Mouse (Mus musculus): Measurements from ENCODE around the gene Tmem132c. TPM values are rescaled to one million over a fixed set of nuclear protein-coding genes. Genes with fewer than 3 reads are reported as not detected.

Gene Tmem132c
- polyA plus RNA-seq, 1 experiment from 2014 or later: 11.9 TPM

DNA sequence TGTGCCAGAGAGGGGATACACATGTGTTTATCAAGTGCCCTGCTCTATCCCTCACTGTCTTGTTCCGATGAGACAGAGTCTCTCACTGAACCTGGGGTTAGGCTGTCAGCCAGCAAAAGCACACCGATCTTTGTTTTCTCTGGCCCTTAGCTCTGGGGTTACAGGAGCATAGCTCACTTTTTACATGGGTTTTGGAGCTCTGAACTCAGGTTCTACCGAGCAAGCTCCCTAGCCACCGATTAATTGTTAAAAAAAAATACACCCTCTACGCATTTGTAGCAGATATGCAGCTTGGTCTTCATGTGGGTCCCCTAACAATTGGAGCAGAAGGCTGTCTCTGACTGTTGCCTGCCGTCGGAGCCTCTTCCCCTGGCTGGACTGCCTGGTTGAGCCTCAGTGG lies 50.0 kb downstream of the Tmem132c start:
- Histone ChIP-seq H3K4me3 (no peak overlapping the region), H3K36me3 (no peaks in the 10 kb centered on the region), H3K4me1 (peaks cover 7% of the 10 kb centered on the region; the same call in 1 of the 2 replicates), H3K27ac (no peak overlapping the region), H3K9me3 (no peaks in the 10 kb centered on the region), H3K27me3 (ENCODE audit: insufficient read depth, poor library complexity, severe bottlenecking) (no peaks in the 10 kb centered on the region)
- no peak for DNase-seq (ENCODE audit: low spot score)
- 78% methylated on average over 7 of the region's 7 CpGs for WGBS

- H3K27ac ChIP-seq: no peak overlapping the region
- WGBS: 84% methylated on average over 3 of the region's 3 CpGs
- DNase-seq (ENCODE audit: low spot score): no peak
- peaks cover 16% of the 10 kb centered on the region; the same call in 1 of the 2 replicates for H3K4me1 ChIP-seq
- H3K9me3 ChIP-seq: no peaks in the 10 kb centered on the region
- H3K27me3 ChIP-seq (ENCODE audit: insufficient read depth, poor library complexity, severe bottlenecking): no peaks in the 10 kb centered on the region
- H3K36me3 ChIP-seq: no peaks in the 10 kb centered on the region
- H3K4me3 ChIP-seq: no peak overlapping the region
These were observed 52.1 kb downstream of the Tmem132c start for GRCm38 (mm10) chr5:127293698-127294097.

DNA sequence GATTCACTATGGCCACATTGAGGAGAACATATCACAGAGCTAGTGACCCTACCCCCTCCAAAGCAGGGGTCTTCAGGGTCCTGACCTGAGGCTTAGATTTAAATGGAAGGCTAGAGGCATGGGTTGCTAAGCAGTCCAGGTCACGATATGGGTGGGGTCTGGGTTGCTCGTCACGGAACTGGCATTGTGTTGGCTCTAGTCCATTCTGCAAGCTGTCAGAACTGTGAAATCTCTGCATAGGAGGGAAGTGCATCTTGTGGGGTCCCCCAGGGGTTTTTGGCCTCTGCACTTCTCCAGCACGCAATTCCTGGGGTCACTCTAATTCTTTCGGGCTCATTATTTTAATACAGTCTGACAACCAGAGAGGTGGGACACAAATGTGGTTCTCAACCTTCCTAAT lies 55.9 kb downstream of the Tmem132c start:
- peaks cover 32% of the 10 kb centered on the region for H3K4me1 ChIP-seq
- H3K4me3 ChIP-seq: no peak overlapping the region
- no peaks in the 10 kb centered on the region for H3K9me3 ChIP-seq
- H3K27ac ChIP-seq: no peak overlapping the region
- H3K36me3 ChIP-seq: no peaks in the 10 kb centered on the region
- 72% methylated on average over 5 of the region's 5 CpGs for WGBS
- no peaks in the 10 kb centered on the region for H3K27me3 ChIP-seq (ENCODE audit: insufficient read depth, poor library complexity, severe bottlenecking)
- DNase-seq (ENCODE audit: low spot score): no peak

DNA sequence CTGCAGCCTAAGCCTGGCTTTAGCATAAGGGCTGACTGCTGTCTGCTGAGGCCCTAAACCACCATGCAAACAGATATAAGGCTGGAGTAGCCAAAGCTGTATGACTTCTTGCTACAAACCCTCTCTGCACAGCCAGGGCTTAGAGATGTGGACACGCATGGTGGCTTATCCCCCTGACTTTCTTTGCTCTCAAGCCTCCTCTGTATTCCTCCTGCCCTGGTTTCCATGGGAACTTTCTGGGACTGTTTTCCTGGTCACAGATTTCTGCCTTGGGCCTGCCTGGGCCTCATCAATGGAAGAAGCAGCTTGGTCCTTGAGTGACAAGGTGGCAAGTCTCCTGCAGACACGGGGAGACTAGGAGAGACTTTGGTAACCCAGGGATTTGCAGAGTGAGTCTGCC lies 56.5 kb downstream of the Tmem132c start:
- Histone ChIP-seq H3K4me1 (peaks cover 32% of the 10 kb centered on the region), H3K36me3 (no peaks in the 10 kb centered on the region), H3K4me3 (no peak overlapping the region), H3K27ac (no peak overlapping the region; the same call in 1 of the 2 replicates), H3K9me3 (no peaks in the 10 kb centered on the region), H3K27me3 (ENCODE audit: insufficient read depth, poor library complexity, severe bottlenecking) (no peaks in the 10 kb centered on the region)
- 41% methylated on average over 2 of the region's 2 CpGs for WGBS
- DNase-seq (ENCODE audit: low spot score): no peak

- no peak for DNase-seq (ENCODE audit: low spot score)
These were observed 57.4 kb downstream of the Tmem132c start for GRCm38 (mm10) chr5:127299010-127299409.

GRCm38 (mm10) chr5:127300597-127301254 lies 59.1 kb downstream of the Tmem132c start:
- no peaks in the 10 kb centered on the region for H3K9me3 ChIP-seq
- H3K27ac ChIP-seq: peak overlapping the region; percentile 4; the same call in 1 of the 2 replicates
- peaks cover 28% of the 10 kb centered on the region for H3K4me1 ChIP-seq
- 50% methylated on average over 8 of the region's 8 CpGs for WGBS
- H3K4me3 ChIP-seq: no peak overlapping the region
- H3K36me3 ChIP-seq: no peaks in the 10 kb centered on the region
- DNase-seq (ENCODE audit: low spot score): no peak
- H3K27me3 ChIP-seq (ENCODE audit: insufficient read depth, poor library complexity, severe bottlenecking): no peaks in the 10 kb centered on the region

More at GRCm38 (mm10) chr5:127299010-127299409, 57.4 kb downstream of the Tmem132c start:
- no peaks in the 10 kb centered on the region for H3K27me3 ChIP-seq (ENCODE audit: insufficient read depth, poor library complexity, severe bottlenecking)
- 12% methylated on average over 1 of the region's 1 CpGs for WGBS
- no peaks in the 10 kb centered on the region for H3K36me3 ChIP-seq
- H3K9me3 ChIP-seq: no peaks in the 10 kb centered on the region
- H3K27ac ChIP-seq: no peak overlapping the region
- peaks cover 32% of the 10 kb centered on the region for H3K4me1 ChIP-seq
- H3K4me3 ChIP-seq: no peak overlapping the region

GRCm38 (mm10) chr5:127305312-127305711 lies 63.7 kb downstream of the Tmem132c start:
- H3K27ac ChIP-seq: no peak overlapping the region
- H3K9me3 ChIP-seq: no peaks in the 10 kb centered on the region
- WGBS: 66% methylated on average over 5 of the region's 5 CpGs
- DNase-seq (ENCODE audit: low spot score): no peak
- H3K4me3 ChIP-seq: no peak overlapping the region
- H3K27me3 ChIP-seq (ENCODE audit: insufficient read depth, poor library complexity, severe bottlenecking): no peaks in the 10 kb centered on the region
- peaks cover 12% of the 10 kb centered on the region for H3K4me1 ChIP-seq
- H3K36me3 ChIP-seq: no peaks in the 10 kb centered on the region

DNA sequence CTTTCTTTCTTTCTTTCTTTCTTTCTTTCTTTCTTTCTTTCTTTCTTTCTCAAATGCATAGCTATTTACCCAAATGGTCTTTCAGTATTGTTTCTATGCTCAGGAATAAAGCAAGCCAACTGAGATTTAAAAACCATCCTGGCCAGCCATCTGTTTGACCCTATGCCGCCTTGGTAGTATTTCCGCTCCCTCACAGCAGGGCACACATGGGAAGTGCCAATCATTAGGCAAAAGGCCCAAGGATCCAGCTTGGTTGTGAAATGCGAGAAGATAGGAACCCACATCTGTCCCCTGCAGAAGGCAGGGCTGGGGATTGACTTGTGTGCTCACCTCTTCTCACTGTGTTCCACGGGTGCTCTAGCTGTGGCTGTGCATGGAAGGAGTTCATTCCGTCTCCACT lies 64.1 kb downstream of the Tmem132c start:
- Histone ChIP-seq H3K27ac (no peak overlapping the region), H3K4me1 (peaks cover 12% of the 10 kb centered on the region), H3K27me3 (ENCODE audit: insufficient read depth, poor library complexity, severe bottlenecking) (no peaks in the 10 kb centered on the region), H3K9me3 (no peaks in the 10 kb centered on the region), H3K4me3 (no peak overlapping the region), H3K36me3 (no peaks in the 10 kb centered on the region)
- WGBS: 45% methylated on average over 5 of the region's 5 CpGs
- DNase-seq (ENCODE audit: low spot score): no peak

DNA sequence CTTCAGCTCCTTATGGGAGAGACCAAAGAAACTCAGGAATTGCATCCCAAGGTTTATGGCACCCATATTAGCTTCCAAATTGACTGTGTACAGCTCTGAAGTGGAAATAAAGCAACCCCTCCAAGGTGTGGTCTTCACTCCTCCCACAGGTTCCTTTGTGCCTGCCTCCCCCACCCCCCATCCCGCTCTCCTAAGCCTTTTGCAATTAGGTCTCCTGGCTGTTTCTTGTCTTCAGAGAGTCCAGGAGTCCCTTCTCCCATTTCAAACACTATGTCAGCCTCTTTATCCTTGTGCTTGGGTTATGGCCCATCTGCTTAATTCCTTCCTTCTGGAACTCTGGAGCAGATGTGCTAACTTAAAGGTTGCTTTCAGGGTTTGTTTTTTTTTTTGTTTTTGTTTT lies 65.1 kb downstream of the Tmem132c start:
- Histone ChIP-seq H3K27me3 (ENCODE audit: insufficient read depth, poor library complexity, severe bottlenecking) (no peaks in the 10 kb centered on the region), H3K4me3 (no peak overlapping the region), H3K9me3 (no peaks in the 10 kb centered on the region), H3K4me1 (peaks cover 14% of the 10 kb centered on the region), H3K36me3 (no peaks in the 10 kb centered on the region), H3K27ac (no peak overlapping the region)
- WGBS: 21% methylated on average over 1 of the region's 1 CpGs
- no peak for DNase-seq (ENCODE audit: low spot score)

DNA sequence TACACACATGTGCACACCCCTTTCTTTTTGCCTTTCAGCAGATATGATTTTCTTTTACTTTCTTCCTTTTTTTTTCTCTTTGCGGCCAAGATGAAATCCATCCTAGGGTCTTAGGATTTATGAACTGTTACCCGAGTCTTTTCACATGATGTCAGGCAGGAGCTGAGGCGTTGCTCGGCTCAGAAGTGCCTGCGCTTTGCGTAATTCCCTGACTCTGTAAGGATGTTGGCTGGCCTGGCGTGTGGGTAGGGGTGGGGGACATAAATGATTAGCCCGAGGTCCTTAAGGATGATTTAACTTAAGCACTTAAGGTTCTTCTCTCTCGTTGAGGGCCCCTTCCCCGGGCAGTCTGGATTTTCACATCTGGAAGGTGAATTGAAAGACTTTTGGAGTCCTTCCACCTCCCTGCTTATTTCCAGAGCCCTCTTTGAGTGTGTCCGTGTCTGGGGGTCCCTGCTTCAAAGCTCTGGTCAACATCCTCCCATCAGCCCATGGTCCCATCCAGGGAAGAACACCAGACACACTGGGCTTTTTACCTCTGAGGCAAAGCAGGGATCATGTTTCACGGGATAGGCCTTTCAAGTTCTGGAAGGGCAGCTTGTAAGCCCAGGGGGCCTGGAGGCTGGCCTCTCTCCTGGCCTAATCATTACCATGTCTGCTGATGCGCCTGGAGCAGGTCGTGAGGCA lies 68.9 kb downstream of the Tmem132c start:
- Histone ChIP-seq H3K4me3 (no peak overlapping the region), H3K27ac (peak overlapping the region; percentile 71), H3K9me3 (no peaks in the 10 kb centered on the region), H3K4me1 (peaks cover 18% of the 10 kb centered on the region), H3K27me3 (ENCODE audit: insufficient read depth, poor library complexity, severe bottlenecking) (no peaks in the 10 kb centered on the region), H3K36me3 (no peaks in the 10 kb centered on the region)
- WGBS: 38% methylated on average over 14 of the region's 14 CpGs
- DNase-seq (ENCODE audit: low spot score): no peak

GRCm38 (mm10) chr5:127311005-127311331 lies 69.4 kb downstream of the Tmem132c start:
- Histone ChIP-seq H3K4me1 (peaks cover 18% of the 10 kb centered on the region), H3K9me3 (no peaks in the 10 kb centered on the region), H3K27me3 (ENCODE audit: insufficient read depth, poor library complexity, severe bottlenecking) (no peaks in the 10 kb centered on the region), H3K27ac (peak overlapping the region; percentile 71), H3K4me3 (no peak overlapping the region), H3K36me3 (no peaks in the 10 kb centered on the region)
- WGBS: 45% methylated on average over 2 of the region's 2 CpGs
- no peak for DNase-seq (ENCODE audit: low spot score)

- 77% methylated on average over 2 of the region's 2 CpGs for WGBS
- Histone ChIP-seq H3K36me3 (no peaks in the 10 kb centered on the region), H3K4me3 (no peak overlapping the region), H3K9me3 (no peaks in the 10 kb centered on the region), H3K27ac (no peak overlapping the region), H3K27me3 (ENCODE audit: insufficient read depth, poor library complexity, severe bottlenecking) (no peaks in the 10 kb centered on the region), H3K4me1 (peaks cover 15% of the 10 kb centered on the region)
- no peak for DNase-seq (ENCODE audit: low spot score)
These were observed 72.0 kb downstream of the Tmem132c start for GRCm38 (mm10) chr5:127313634-127314033.

- Histone ChIP-seq H3K9me3 (no peaks in the 10 kb centered on the region), H3K27me3 (ENCODE audit: insufficient read depth, poor library complexity, severe bottlenecking) (no peaks in the 10 kb centered on the region), H3K4me1 (peaks cover 42% of the 10 kb centered on the region), H3K4me3 (no peak overlapping the region), H3K27ac (peak overlapping the region; percentile 74), H3K36me3 (no peaks in the 10 kb centered on the region)
- WGBS: 30% methylated on average over 12 of the region's 12 CpGs
- DNase-seq (ENCODE audit: low spot score): peak; percentile 74
These were observed 77.6 kb downstream of the Tmem132c start for GRCm38 (mm10) chr5:127319096-127319779.

Data from heart, embryonic 10.5 days (tissue).